Mouse (Mus musculus): ENCODE results near the gene Ifngr1.

The Ifngr1 gene

GRCm38 (mm10) chr10:19589626-19590025, 2.1 kb upstream of the Ifngr1 start:
- DNase-seq = no peak

DNA sequence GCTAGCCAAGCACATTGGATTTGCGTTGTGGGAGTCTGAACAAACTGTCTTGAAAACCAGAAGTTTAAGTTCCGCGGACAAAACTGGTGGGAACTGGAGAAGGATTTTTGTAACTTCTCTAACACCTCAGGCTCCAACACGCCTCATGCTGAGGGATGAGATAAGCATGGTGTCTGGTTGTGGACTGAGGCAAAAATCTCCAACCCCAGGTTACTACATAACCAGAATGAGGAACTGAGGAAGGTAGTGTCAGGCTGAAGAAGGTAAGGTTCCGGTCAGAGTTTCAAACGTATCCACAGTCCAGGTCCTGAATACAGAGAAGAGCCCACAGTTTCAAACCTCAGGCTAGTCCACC, 486 bp upstream of the Ifngr1 start:
- no peak for DNase-seq

- no peak for DNase-seq
Observed at GRCm38 (mm10) chr10:19592556-19592955, 807 bp downstream of the Ifngr1 start.

- DNase-seq = no peak
Observed at GRCm38 (mm10) chr10:19593296-19593695, 1.5 kb downstream of the Ifngr1 start.

DNA sequence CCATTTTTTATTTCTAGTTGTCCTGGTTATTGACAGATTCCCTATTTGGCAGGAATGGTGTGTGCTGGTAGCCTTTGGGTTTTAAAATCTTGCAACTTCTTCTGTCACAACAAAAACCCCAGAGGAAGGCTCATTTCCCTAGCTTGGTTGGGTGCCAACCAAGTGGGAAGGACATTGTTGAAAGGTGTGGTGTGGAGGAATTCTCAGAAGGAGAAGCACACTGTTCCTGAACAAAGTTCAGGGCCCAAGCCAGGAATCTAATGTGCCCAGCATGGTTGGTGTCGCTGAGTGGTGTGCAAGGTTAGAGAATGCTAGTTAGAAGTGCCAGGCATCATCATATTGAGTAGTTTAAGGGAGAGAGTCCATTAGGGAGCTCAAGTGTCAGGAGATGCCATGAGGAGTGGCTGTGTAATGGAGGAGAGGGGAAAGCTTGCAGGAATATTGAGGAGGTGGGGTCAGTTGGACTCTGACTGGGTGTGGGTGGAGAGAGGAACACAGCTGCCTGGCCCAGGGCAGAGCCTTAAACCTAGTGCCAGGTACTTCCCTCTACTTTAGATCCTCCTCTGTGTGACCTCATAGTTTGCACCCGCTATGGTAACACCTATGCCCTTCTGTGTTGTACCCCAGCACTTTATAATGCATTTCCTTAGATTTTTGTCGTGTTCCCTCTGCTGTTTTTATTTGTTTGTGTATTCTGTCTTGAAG, 2.6 kb downstream of the Ifngr1 start:
- no peak for DNase-seq

- DNase-seq = no peak
Observed at GRCm38 (mm10) chr10:19596866-19597265, 5.1 kb downstream of the Ifngr1 start.

- DNase-seq = no peak
Observed at GRCm38 (mm10) chr10:19598091-19598490, 6.3 kb downstream of the Ifngr1 start.

- DNase-seq = no peak
Observed at GRCm38 (mm10) chr10:19599331-19600092, 7.8 kb downstream of the Ifngr1 start.

DNA sequence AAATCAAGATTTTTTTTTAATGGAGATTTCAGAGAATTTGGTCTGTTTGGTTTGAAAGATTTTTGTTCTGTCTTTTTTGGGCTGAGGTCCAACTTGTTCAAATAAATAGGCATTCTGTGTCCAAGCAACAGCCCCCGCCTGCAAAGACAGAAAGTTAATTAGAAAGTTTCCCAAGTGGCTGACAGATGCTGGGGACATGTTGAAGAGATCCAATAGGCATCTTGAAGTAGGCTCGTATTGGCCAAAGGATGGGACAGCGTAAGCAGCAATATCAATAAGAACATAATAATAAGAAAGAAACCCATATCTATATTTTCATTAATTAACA, 8.3 kb downstream of the Ifngr1 start:
- DNase-seq = no peak

GRCm38 (mm10) chr10:19601502-19601901, 9.8 kb downstream of the Ifngr1 start:
- peak; percentile 60 for DNase-seq

- no peak for DNase-seq
Observed at GRCm38 (mm10) chr10:19603231-19603630, 11.5 kb downstream of the Ifngr1 start.

DNA sequence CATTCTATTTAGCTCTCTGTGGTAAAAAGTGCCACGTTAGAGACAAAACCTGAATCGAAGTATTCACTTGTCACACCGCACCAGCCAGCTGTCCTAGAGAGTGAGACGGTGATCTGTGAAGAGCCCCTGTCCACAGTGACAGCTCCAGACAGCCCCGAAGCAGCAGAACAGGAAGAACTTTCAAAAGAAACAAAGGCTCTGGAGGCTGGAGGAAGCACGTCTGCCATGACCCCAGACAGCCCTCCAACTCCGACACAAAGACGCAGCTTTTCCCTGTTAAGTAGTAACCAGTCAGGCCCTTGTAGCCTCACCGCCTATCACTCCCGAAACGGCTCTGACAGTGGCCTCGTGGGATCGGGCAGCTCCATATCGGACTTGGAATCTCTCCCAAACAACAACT, 17.4 kb downstream of the Ifngr1 start:
- DNase-seq = no peak

- no peak for DNase-seq
Observed at GRCm38 (mm10) chr10:19611616-19612015, 19.9 kb downstream of the Ifngr1 start.

DNA sequence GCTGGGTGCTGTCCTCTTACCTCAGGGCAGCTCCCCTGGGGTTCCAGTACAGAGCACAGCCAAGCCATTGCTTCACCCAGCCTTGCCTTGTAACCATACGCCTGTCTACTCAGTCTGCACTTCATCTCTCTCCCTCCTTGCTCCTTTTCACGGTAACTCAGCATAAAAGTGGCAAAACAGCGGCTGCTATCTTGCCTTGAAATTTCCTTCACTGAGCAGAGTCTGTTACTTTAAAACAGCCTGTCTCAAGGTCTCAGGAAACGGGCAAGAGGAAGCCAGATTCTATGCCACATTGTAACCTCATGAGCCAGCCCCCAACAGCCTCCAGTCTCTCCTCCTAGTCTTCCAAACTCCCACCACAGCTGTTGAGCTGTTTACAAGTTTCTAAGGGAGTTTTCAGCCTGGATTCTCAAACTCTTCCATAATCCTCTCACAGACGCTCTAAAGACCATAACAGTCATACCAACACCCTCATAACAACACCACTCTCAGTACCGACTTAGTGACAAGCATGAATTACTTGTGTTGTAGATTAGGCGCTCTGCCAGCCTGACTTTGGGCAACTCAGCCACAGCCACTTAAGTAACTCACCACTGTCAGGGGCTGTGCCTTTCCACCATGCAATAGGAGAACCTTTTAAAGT, 21.5 kb downstream of the Ifngr1 start:
- DNase-seq = no peak

- DNase-seq = no peak
Observed at GRCm38 (mm10) chr10:19619736-19620135, 28.0 kb downstream of the Ifngr1 start.

- no peak for DNase-seq
Observed at GRCm38 (mm10) chr10:19621408-19622048, 29.8 kb downstream of the Ifngr1 start, which contains the start of gene Il22ra2. Gene Il22ra2, plus strand, starts transcription at chr10:19621998.

DNA sequence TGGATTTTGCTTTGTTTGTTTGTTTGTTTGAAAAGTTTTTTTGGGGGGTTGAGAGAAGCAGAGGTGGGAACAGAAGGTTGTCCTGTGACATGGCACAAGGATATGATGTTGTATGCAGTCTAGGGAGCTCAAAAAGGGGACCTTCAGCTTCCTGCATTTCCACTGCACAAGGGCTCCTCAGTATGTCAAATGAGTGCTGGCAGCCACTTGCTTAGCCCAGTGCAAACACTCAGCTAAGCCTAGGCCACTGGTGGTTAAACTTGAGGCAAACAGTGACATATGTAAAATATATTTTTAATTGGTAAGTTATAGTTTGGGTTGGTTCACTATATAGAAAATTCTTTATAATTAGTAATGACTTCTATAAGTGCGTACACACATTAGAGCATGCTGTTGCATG, 32.9 kb downstream of the Ifngr1 start:
- DNase-seq = no peak

GRCm38 (mm10) chr10:19627342-19627741, 35.6 kb downstream of the Ifngr1 start:
- DNase-seq = no peak

GRCm38 (mm10) chr10:19627748-19628147, 36.0 kb downstream of the Ifngr1 start:
- no peak for DNase-seq

- no peak for DNase-seq
Observed at GRCm38 (mm10) chr10:19631616-19632195, 40.0 kb downstream of the Ifngr1 start.

DNA sequence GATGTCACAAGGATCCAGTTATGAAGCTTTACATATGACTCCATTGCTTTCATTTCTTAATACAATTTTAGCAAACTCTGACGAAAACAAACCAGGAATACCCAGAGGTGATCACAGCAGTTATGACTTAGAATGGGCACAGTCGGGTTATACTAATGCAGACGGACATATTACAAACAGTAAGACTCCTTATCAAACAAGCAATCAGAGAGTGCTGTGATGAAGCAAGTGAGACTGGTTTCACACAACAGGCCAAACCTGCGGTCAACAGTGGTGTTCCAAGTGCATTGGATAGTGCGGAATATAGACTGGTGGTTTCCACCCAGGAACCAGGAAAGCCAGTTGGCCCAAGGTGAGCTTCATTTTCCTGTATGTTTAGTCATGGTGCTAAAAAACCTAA, 47.1 kb downstream of the Ifngr1 start:
- DNase-seq = no peak

- no peak for DNase-seq
Observed at GRCm38 (mm10) chr10:19639630-19640029, 47.9 kb downstream of the Ifngr1 start.

- no peak for DNase-seq
Observed at GRCm38 (mm10) chr10:19645119-19645518, 53.4 kb downstream of the Ifngr1 start.
